Mouse (Mus musculus) NIH3T3 (cell line): ENCODE measurements around the gene Parp2.
"Not testable (repeated sequence)": the region's sequence is repeated elsewhere in the genome, so short reads cannot be mapped to it uniquely, and the experiment has no call there.

Source experiments
- DNase-seq: peaks from one replicate; pipeline ENCODE4 v3.0.0-alpha.2; 2012; ENCODE audit warnings: low read depth

The Parp2 gene

DNA sequence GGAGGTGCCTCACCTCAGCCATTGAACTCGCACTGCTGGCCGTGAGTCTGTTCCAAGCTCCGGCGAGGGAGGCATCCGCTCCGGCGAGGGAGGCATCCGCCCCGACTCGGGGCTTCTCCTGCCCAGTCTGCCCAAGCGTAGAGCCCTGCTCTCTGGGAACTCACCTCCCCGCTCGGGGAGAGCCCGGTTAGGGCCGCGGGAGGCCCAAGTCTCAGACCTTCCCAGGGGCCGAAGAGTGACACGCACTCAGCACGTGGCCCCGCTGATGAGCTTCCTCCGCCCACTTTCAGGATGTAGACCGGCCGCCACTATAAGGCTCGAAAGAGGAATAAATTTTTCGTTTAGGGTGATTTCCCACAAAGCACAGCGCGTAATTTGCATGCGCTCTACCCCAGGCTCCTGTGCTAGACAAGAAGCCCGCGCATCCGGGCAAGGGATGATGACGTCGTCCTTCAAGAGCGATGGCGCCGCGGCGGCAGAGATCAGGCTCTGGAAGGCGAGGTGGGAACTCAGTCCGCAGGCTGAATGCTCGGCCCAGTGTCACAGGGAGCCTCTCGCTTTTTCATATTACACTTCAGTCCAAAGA is at the start of gene Parp2, which contains the start of gene Ccnb1ip1:
Parp2 (plus strand) TSS at position 355 of the 586 bp plus-strand sequence.
Ccnb1ip1 (minus strand) TSS at position 246 of the 586 bp plus-strand sequence.
- DNase-seq, result peak; percentile 96

- no peak for DNase-seq
Observed at GRCm38 (mm10) chr14:50758416-50759085, 49.1 kb upstream of the Parp2 start.

GRCm38 (mm10) chr14:50765736-50766135 is 41.9 kb upstream of the Parp2 start:
- no peak for DNase-seq

DNA sequence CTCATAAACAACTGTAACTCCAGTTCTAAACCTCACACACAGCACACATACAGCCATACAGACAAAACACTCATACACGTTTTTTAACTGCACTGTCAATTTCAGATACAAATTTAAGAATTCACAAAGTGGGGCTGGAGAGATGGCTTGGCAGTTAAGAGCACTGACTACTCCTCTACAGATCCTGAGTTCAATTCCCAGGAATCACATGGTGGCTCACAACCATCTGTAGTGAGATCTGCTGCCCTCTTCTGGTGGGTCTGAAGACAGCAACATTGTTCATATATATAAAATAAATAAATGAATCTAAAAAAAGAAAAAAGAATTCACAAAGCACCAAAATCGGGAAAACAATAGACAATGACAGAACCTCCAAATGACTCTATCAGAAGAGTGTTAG is 36.3 kb upstream of the Parp2 start:
- DNase-seq, result peak; percentile 46

GRCm38 (mm10) chr14:50782166-50782565 is 25.5 kb upstream of the Parp2 start:
- no peak for DNase-seq

DNA sequence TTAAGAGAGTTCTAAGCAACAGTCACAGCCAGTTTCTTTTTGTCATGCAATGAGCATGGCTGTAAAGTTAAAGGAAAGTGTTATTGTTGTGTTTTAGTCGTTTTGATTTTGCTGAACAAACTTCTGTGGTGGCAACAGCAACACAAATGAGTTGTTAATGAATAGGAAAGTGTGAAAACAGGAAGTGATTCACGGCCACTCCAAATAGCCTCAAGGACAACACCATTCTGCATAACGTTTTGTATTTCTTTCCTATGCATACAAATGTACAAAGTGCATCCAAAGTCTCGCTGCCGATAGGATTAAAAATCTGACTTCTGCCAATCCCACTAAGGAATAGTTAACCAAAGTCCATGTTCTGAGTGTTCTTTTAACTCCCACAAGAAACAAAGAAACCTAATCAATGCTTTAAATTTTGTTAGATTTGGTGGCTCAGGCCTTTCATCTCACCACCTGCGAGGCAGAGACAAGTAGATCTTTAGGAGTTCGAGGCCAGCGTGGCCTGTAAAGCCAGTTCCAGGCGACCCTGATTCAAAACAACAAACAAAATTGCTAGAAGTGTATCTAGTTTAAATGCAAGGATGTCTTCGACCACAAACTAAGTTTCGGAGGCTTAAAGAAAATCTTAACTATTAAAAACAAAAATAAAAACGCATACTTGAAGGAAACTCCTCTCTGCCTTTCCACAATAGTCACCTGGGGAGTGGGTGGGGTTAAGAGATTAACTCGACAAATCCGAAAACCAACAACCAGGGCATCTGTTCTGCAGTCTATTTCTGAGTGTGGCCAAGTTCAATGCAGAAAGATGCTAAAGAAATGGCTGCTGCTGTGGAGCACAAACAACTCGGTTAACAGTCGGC is 23.0 kb upstream of the Parp2 start:
- DNase-seq, result peak; percentile 14

DNA sequence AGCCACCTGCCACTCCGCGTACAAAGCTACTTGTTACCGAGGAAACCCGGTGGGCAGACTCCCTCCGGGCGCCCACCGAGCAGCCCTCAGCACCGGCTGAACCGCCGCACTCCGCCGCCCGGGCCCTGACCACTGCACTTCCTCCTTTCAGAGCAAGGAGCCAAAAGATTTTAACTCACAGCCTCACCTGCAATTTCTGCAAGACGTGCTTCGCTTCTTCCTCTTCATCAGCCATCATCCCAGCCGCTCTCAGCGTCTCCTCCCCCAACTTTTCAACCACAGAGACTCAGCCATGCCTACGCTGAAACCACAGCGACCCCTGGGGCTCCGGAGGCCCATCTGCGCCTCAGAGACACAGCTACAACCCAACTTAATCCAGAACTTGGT is 22.4 kb upstream of the Parp2 start, which contains the start of gene Ttc5:
Ttc5 (minus strand) TSS at position 269 of the 387 bp plus-strand sequence.
- DNase-seq, result peak; percentile 93

GRCm38 (mm10) chr14:50788157-50788556 is 19.5 kb upstream of the Parp2 start:
- peak; percentile 44 for DNase-seq

DNA sequence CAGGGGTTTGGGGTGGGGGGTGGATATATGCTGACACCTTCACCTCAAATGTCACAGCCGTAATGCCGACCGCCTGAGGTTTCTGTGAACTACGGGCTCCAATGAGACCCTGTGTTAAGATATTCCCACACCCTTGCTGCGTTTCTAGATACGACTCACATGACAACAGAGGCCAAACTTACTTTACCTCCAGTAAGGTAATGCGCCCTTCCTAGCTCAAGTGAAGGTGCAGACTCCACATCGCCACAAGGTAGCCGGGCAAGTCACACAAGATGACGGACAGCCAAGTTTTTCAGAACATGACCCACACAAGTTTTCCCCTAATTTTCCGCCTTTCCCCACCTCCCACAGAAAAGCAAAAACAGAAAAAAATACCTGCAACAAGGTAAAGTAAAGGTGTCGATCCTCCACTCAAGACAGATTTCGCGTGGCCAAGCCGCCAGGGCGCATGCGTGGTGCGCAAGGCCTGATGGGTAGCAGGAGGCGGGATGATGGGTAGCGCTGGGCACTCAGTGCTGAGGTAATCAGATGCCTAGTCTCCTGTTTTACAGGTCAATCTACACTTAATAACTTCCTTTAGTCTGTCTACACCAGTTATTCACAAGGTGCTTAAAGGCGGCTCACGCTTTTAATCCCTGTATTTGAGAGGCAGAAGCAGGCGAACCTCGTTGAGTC is 12.2 kb upstream of the Parp2 start:
- DNase-seq, result no peak

- no peak for DNase-seq
Observed at GRCm38 (mm10) chr14:50795965-50796364, 11.7 kb upstream of the Parp2 start.

- DNase-seq, result no peak
Observed at GRCm38 (mm10) chr14:50796464-50796863, 11.2 kb upstream of the Parp2 start.

GRCm38 (mm10) chr14:50798512-50798911 is 9.1 kb upstream of the Parp2 start:
- no peak for DNase-seq

GRCm38 (mm10) chr14:50799502-50800259 is 8.0 kb upstream of the Parp2 start:
- peak; percentile 75 for DNase-seq

- DNase-seq, result no peak
Observed at GRCm38 (mm10) chr14:50802441-50802840, 5.2 kb upstream of the Parp2 start.

DNA sequence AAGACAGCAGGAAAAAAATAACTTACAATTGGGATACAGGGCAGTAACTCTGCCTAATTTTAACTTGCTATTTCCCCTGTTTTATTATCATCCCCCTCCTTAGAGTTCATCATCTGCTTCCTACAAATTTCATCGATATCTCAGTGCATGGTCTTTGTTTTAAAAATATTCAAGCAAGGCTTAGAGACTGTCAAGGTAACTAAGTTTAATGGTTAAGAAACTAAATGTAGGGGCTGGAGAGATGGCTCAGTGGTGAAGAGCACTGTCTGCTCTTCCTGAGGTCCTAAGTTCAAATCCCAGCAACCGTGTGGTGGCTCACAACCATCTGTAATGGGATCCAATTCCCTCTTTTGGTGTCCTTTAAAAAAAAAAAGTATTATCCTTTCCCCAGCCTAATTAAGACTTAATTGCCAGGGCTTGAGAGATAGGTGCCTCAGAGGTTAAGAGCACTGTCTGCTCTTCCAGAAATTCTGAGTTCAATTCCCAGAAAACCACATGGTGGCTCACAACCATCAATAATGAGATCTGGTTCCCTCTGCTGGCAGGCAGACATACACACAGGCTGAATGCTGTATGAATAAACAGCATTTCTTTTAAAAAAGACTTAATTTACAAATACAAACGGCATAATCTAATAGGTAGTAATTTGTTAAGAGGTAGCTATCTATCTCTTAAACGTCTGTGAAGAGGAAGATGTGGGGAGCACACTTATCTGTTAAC is 4.6 kb upstream of the Parp2 start:
- DNase-seq, result peak; percentile 71

GRCm38 (mm10) chr14:50804683-50805082 is 3.0 kb upstream of the Parp2 start:
- no peak for DNase-seq

GRCm38 (mm10) chr14:50806469-50806868 is 1.2 kb upstream of the Parp2 start:
- not testable (repeated sequence) for DNase-seq

GRCm38 (mm10) chr14:50813060-50813459 is 5.4 kb downstream of the Parp2 start:
- no peak for DNase-seq

DNA sequence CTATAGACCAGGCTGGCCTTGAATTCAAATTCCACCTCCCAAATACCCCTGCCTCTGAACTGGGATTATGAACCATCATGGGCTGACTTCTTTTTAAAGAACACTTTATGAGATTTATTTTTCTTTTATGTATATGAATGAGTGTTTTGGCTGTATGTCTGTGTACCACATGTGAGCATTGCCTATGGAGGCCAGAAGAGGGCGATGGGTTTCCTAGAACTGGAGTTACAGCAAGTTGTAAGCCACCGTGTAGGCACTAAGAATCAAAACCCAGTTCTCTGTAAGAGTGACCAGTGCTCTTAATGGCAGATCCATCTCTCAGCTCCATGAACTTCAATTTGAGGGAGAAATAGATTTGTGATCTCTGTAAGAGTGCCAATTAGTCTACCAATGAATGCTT is 15.6 kb downstream of the Parp2 start:
- peak; percentile 9 for DNase-seq

DNA sequence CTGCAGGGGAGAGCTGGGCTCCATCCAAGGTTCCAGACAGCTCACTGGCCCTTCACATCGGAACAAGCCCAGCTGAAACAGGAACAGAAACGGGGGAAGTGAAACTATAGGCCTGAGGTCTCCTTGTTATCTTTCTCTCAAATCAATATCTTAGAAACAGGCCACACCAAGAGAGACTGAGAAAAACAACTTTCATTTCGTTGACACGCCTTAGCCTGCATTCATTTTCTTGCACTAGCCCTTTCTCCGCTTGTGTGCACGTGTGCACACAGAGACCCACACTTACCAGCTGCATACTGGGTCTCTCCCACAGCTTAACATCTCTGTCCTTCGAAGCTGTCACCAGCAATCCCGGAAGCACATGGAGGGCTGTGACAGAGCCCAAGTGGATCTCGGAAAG is 16.6 kb downstream of the Parp2 start:
- no peak for DNase-seq

DNA sequence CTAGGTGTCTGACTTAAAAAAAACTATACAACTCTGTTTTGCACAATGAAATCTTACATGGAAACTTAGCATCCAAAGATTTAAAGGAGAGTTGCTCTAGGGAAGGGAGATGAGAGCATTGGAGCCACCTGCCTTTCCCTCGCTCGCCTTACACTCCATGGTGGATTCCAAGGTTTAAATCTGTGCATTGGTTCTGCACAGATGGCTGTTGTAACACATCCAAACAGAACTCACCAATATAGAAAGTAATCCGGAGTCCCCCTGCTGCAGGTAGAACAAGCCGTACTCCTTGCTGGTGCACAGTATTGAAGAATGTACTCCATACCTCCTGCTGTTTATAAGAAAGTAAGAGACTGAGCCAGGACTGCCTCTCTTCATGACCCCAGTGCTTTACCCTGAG is 18.9 kb downstream of the Parp2 start:
- DNase-seq, result no peak
